Mouse (Mus musculus) neutrophil, adult 65 days (primary cell): ENCODE measurements around the gene BC017158. TPM values are rescaled to one million over a fixed set of nuclear protein-coding genes. Genes with fewer than 3 reads are reported as not detected.

Source experiments
- total RNA-seq: library from RNA; stranded (reverse); gene quantifications from 2 replicates; pipeline ENCODE4 v1.2.4, GENCODE M21; 2023

The BC017158 gene
- total RNA-seq = 6.8 and 7.0 TPM in 2 replicates

GRCm38 (mm10) chr7:128297617-128298480 lies at the start of gene BC017158:
Gene BC017158 (minus strand): TSS chr7:128298170.

GRCm38 (mm10) chr7:128265411-128265810 lies 32.6 kb downstream of the BC017158 start, which contains the start of gene Slc5a2:
Gene Slc5a2 (plus strand): TSS chr7:128265657.

GRCm38 (mm10) chr7:128246496-128247391 lies 51.2 kb downstream of the BC017158 start, which contains the start of gene Tgfb1i1:
Gene Tgfb1i1 (plus strand): TSS chr7:128246812.

GRCm38 (mm10) chr7:128237927-128238778 lies 59.8 kb downstream of the BC017158 start, which contains the start of gene 9130023H24Rik:
Gene 9130023H24Rik (minus strand): TSS chr7:128238031.

GRCm38 (mm10) chr7:128236856-128237592 lies 60.9 kb downstream of the BC017158 start, which contains the start of gene Armc5:
Gene Armc5 (plus strand): TSS chr7:128237342.

Other genes starting within 250 kb of the BC017158 start
- gene Itgam, start 235.5 kb downstream of the BC017158 start, total RNA-seq = 944 and 1,025 TPM in 2 replicates
- gene Gm49368, start 235.5 kb downstream of the BC017158 start, total RNA-seq = 25.5 and 27.4 TPM in 2 replicates
- gene Itgax, start 168.6 kb downstream of the BC017158 start, total RNA-seq = 37.9 and 48.0 TPM in 2 replicates
- gene Itgad, start 143.8 kb downstream of the BC017158 start, total RNA-seq = 1.00 and 1.2 TPM in 2 replicates
- gene Cox6a2, start 91.8 kb downstream of the BC017158 start, total RNA-seq = not detected in 2 replicates
- gene Armc5, start 60.8 kb downstream of the BC017158 start, total RNA-seq = 9.8 and 12.6 TPM in 2 replicates
- 3.6 and 4.4 TPM in 2 replicates for gene 9130023H24Rik, start 60.1 kb downstream of the BC017158 start, total RNA-seq
- 0.25 and 0.28 TPM in 2 replicates for gene Tgfb1i1, start 51.4 kb downstream of the BC017158 start, total RNA-seq
- not detected in 2 replicates for gene Slc5a2, start 32.5 kb downstream of the BC017158 start, total RNA-seq
- gene Rgs10, start 120.6 kb upstream of the BC017158 start, total RNA-seq = 32.2 and 32.7 TPM in 2 replicates
- 73.5 and 91.4 TPM in 2 replicates for gene Tial1, start 163.5 kb upstream of the BC017158 start, total RNA-seq
- 12.2 and 14.2 TPM in 2 replicates for gene Bag3, start 225.4 kb upstream of the BC017158 start, total RNA-seq